ENCODE assay signal across 10 mouse cellular contexts in the genomic region with DNA sequence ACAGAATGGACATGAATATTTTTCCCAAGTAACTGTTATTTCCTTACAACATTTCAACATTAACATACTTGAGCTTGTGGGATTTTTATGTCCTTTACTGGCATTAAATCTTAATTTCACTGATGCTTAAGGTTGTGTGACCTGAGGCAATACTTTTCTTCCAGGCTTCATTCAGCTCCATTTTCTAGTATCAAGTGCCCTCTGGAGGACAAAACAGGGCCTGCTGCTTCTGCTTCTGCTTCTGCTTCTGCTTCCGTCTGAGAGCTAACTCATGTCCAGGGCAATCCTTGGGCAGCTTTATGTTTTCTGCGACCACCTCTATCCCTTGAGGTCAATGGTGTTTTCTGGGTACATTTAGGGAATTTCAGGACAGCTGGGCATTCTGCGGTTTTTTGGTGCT. TPM values are rescaled to one million over a fixed set of nuclear protein-coding genes. Genes with fewer than 3 reads are reported as not detected.
A peak's percentile ranks its signal among the peaks of the same experiment; 100 is the strongest.
DNase-seq lines count a peak whose midpoint lies in the region; ATAC-seq and TF ChIP-seq lines count a peak whose summit lies in the region.
"Had no signal": no experiment of that assay in that cellular context is flagged by ENCODE, and none has a peak within 500 bp of the region (broad histone marks: within the 10 kb centered on the region; RNA-seq: fewer than 3 reads in every experiment).

No protein-coding gene starts in this region.

- no peak for ATAC-seq in kidney, postnatal 0 days (replicated peaks; ENCODE audit: low FRiP score, low read depth)
- ATAC-seq in kidney, embryonic 15.5 days (replicated peaks; ENCODE audit: low FRiP score), result no peak

- no peak overlapping the region for H3K27ac ChIP-seq in cerebellum, adult 2 months (ENCODE audit: insufficient read depth, low read length)
- H3K27ac ChIP-seq in kidney, postnatal 0 days, result no peak overlapping the region
- H3K27ac ChIP-seq in kidney, embryonic 15.5 days, result no peak overlapping the region
- H3K27ac ChIP-seq: lung, embryonic 15.5 days; stomach, embryonic 15.5 days had no signal

- peak; percentile 62 for TF ChIP-seq CTCF in cerebellum, adult 2 months (IDR thresholded peaks at IDR 0.05; ENCODE audit: borderline replicate concordance, insufficient read depth, low read depth, low read length)
- TF ChIP-seq CTCF in kidney, postnatal 0 days (IDR thresholded peaks at IDR 0.05; ENCODE audit: low read depth), result peak; percentile 78

- H3K4me3 ChIP-seq in cerebellum, adult 2 months (replicated peaks; ENCODE audit: insufficient read depth, low read depth, low read length), result no peak overlapping the region
- H3K4me3 ChIP-seq in kidney, postnatal 0 days (replicated peaks; ENCODE audit: low read depth, low read length), result no peak overlapping the region
- H3K4me3 ChIP-seq in kidney, embryonic 15.5 days (replicated peaks), result no peak overlapping the region
- H3K4me3 ChIP-seq: lung, embryonic 15.5 days; stomach, embryonic 15.5 days had no signal

- no peak for TF ChIP-seq POLR2A in cerebellum, adult 2 months (IDR thresholded peaks at IDR 0.05; ENCODE audit: borderline replicate concordance, insufficient read depth, low read length)

- peaks cover 18% of the 10 kb centered on the region for H3K36me3 ChIP-seq in kidney, postnatal 0 days (ENCODE audit: insufficient read depth, low read length)
- peaks cover 35% of the 10 kb centered on the region for H3K36me3 ChIP-seq in kidney, embryonic 15.5 days

- no peak overlapping the region for H3K9ac ChIP-seq in kidney, postnatal 0 days (ENCODE audit: low read depth, low read length)
- H3K9ac ChIP-seq in kidney, embryonic 15.5 days, result no peak overlapping the region
- H3K9ac ChIP-seq: lung, embryonic 15.5 days; stomach, embryonic 15.5 days had no signal

- peak; percentile 47 to 53 for DNase-seq in cerebellum, adult 2 months
- DNase-seq in cerebellum, adult 11-12 months, result no peak
- DNase-seq in kidney, postnatal 0 days (ENCODE audit: low spot score), result peak; percentile 80
- DNase-seq in A20 (ENCODE audit: low read depth, low spot score), result peak; percentile 62
- DNase-seq in cerebellum, postnatal 14 days, result peak; percentile 81 to 82
- peak; percentile 36 for DNase-seq in mesoderm, embryonic 11.5 days (ENCODE audit: low read depth, low spot score)
- DNase-seq in urinary bladder, adult 18-20 months (ENCODE audit: low spot score in 2 of 2), result no peak

- H3K4me2 ChIP-seq in kidney, postnatal 0 days (ENCODE audit: low read length), result no peak overlapping the region
- no peak overlapping the region for H3K4me2 ChIP-seq in kidney, embryonic 15.5 days
- H3K4me2 ChIP-seq: lung, embryonic 15.5 days; stomach, embryonic 15.5 days had no signal

- WGBS in cerebellum, adult 2 months, result 61% methylated on average over 3 of the region's 3 CpGs
- 69% methylated on average over 3 of the region's 3 CpGs for WGBS in kidney, postnatal 0 days
- WGBS in kidney, embryonic 15.5 days, result 79% methylated on average over 3 of the region's 3 CpGs

- no peaks in the 10 kb centered on the region for H3K27me3 ChIP-seq in cerebellum, adult 2 months (ENCODE audit: control insufficient read depth, insufficient read depth, low read length)
- no peaks in the 10 kb centered on the region for H3K27me3 ChIP-seq in kidney, postnatal 0 days (ENCODE audit: insufficient read depth, low read length)
- no peaks in the 10 kb centered on the region for H3K27me3 ChIP-seq in kidney, embryonic 15.5 days
- H3K27me3 ChIP-seq: lung, embryonic 15.5 days; stomach, embryonic 15.5 days had no signal

- peaks cover 19% of the 10 kb centered on the region for H3K4me1 ChIP-seq in cerebellum, adult 2 months (ENCODE audit: control insufficient read depth, insufficient read depth, low read length)
- no peaks in the 10 kb centered on the region for H3K4me1 ChIP-seq in kidney, postnatal 0 days (replicated peaks; ENCODE audit: insufficient read depth, low read length)
- no peaks in the 10 kb centered on the region for H3K4me1 ChIP-seq in kidney, embryonic 15.5 days

- no peaks in the 10 kb centered on the region for H3K9me3 ChIP-seq in kidney, postnatal 0 days (replicated peaks; ENCODE audit: low read length)
- H3K9me3 ChIP-seq in kidney, embryonic 15.5 days (replicated peaks), result no peaks in the 10 kb centered on the region
- H3K9me3 ChIP-seq: lung, embryonic 15.5 days; stomach, embryonic 15.5 days had no signal

RNA-seq across cellular contexts. Expression of gene 1700003F12Rik, which starts 7.2 kb away (rescaled TPM):
- 1.1 and 1.4 TPM in 2 replicates for polyA plus RNA-seq in cerebellum, adult 2 months (2012; rRNA removed)
- 0.80 and 1.1 TPM in 2 replicates for polyA plus RNA-seq in kidney, postnatal 0 days (2015; fragmentation: Nextera tagmentation; extraction: Ambion mirVana)
- 0.58 and 1.7 TPM in 2 replicates for polyA plus RNA-seq in kidney, embryonic 15.5 days (2015; fragmentation: Nextera tagmentation; extraction: Ambion mirVana)

RNA-seq across cellular contexts. Expression of gene Actl10, which starts 11.9 kb away (rescaled TPM):
- 0.07 and 0.10 TPM in 2 replicates for polyA plus RNA-seq in cerebellum, adult 2 months (2012; rRNA removed)
- polyA plus RNA-seq in kidney, postnatal 0 days (2015; fragmentation: Nextera tagmentation; extraction: Ambion mirVana), result 0.09 TPM in 1 of 2 replicates, not detected in the other
- 0.19 and 0.22 TPM in 2 replicates for polyA plus RNA-seq in kidney, embryonic 15.5 days (2015; fragmentation: Nextera tagmentation; extraction: Ambion mirVana)

RNA-seq across cellular contexts. Expression of gene Necab3, which starts 19.0 kb away (rescaled TPM):
- polyA plus RNA-seq in cerebellum, adult 2 months (2012; rRNA removed), result 64.1 and 77.2 TPM in 2 replicates
- 0.58 and 0.97 TPM in 2 replicates for polyA plus RNA-seq in kidney, postnatal 0 days (2015; fragmentation: Nextera tagmentation; extraction: Ambion mirVana)
- 1.6 and 2.9 TPM in 2 replicates for polyA plus RNA-seq in kidney, embryonic 15.5 days (2015; fragmentation: Nextera tagmentation; extraction: Ambion mirVana)

RNA-seq across cellular contexts. Expression of gene E2f1, which starts 30.0 kb away (rescaled TPM):
- 4.1 and 5.0 TPM in 2 replicates for polyA plus RNA-seq in cerebellum, adult 2 months (2012; rRNA removed)
- 9.5 and 9.6 TPM in 2 replicates for polyA plus RNA-seq in kidney, postnatal 0 days (2015; fragmentation: Nextera tagmentation; extraction: Ambion mirVana)
- polyA plus RNA-seq in kidney, embryonic 15.5 days (2015; fragmentation: Nextera tagmentation; extraction: Ambion mirVana), result 20.7 and 21.0 TPM in 2 replicates

Comparison
In these comparisons a context has a peak if more than half of its experiments do, and no peak if none do; other contexts are left out.
1. DNase-seq: peak in cerebellum, adult 2 months (2 of 2), kidney, postnatal 0 days (single experiment), A20 (single experiment), cerebellum, postnatal 14 days (2 of 2) and mesoderm, embryonic 11.5 days (single experiment); none in cerebellum, adult 11-12 months (single experiment) and urinary bladder, adult 18-20 months (0 of 2).
2. RNA of gene Necab3, which starts 19.0 kb away (polyA plus RNA-seq): 64.1 to 77.2 TPM in cerebellum, adult 2 months; 1.6 to 2.9 TPM in kidney, embryonic 15.5 days and 0.58 to 0.97 TPM in kidney, postnatal 0 days; every median in the first group is over 10 times any median in the second.